In genomic region chr12:119576690-119577089, GRCm38 (mm10) we compare ENCODE assay signal across 11 mouse cellular contexts.
A peak's percentile ranks its signal among the peaks of the same experiment; 100 is the strongest.
DNase-seq lines count a peak whose midpoint lies in the region; ATAC-seq and TF ChIP-seq lines count a peak whose summit lies in the region.
"Had no signal": no experiment of that assay in that cellular context is flagged by ENCODE, and none has a peak within 500 bp of the region (broad histone marks: within the 10 kb centered on the region; RNA-seq: fewer than 3 reads in every experiment).

No protein-coding gene starts in this region.

- no peaks in the 10 kb centered on the region for H3K4me1 ChIP-seq in lung, embryonic 14.5 days (ENCODE audit: insufficient read depth)
- no peaks in the 10 kb centered on the region; the same call in 1 of the 2 replicates for H3K4me1 ChIP-seq in forebrain, embryonic 16.5 days (replicated peaks; ENCODE audit: control insufficient read depth, insufficient read depth, low read length)
- H3K4me1 ChIP-seq in midbrain, embryonic 16.5 days (ENCODE audit: control insufficient read depth, insufficient read depth, low read length): no peaks in the 10 kb centered on the region

- H3K9ac ChIP-seq in lung, embryonic 14.5 days: no peak overlapping the region
- H3K9ac ChIP-seq in forebrain, embryonic 16.5 days (replicated peaks; ENCODE audit: low read depth, low read length): no peak overlapping the region
- H3K9ac ChIP-seq in midbrain, embryonic 16.5 days (ENCODE audit: low read depth, low read length): no peak overlapping the region
- H3K9ac ChIP-seq: liver, embryonic 14.5 days had no signal

- ATAC-seq in lung, embryonic 14.5 days (ENCODE audit: insufficient read depth): peak; percentile 66; the same call in 1 of the 2 replicates
- ATAC-seq in forebrain, embryonic 16.5 days: peak; percentile 88
- peak; percentile 96 for ATAC-seq in midbrain, embryonic 16.5 days
- no peak for ATAC-seq in erythroblast, adult 5-6 weeks (replicated peaks; ENCODE audit: low FRiP score, poor library complexity, severe bottlenecking)

- 37% methylated on average over 3 of the region's 3 CpGs for WGBS in lung, embryonic 14.5 days
- 33% methylated on average over 3 of the region's 3 CpGs for WGBS in forebrain, embryonic 16.5 days
- WGBS in midbrain, embryonic 16.5 days: 35% methylated on average over 3 of the region's 3 CpGs

- H3K4me3 ChIP-seq in lung, embryonic 14.5 days (ENCODE audit: low read depth, low read length): no peak overlapping the region
- H3K4me3 ChIP-seq in forebrain, embryonic 16.5 days (replicated peaks; ENCODE audit: low read length): no peak overlapping the region
- no peak overlapping the region for H3K4me3 ChIP-seq in midbrain, embryonic 16.5 days (ENCODE audit: low read depth, low read length)

- no peaks in the 10 kb centered on the region for H3K36me3 ChIP-seq in lung, embryonic 14.5 days (ENCODE audit: insufficient read depth)
- H3K36me3 ChIP-seq in forebrain, embryonic 16.5 days (ENCODE audit: control insufficient read depth, insufficient read depth): no peaks in the 10 kb centered on the region
- H3K36me3 ChIP-seq in midbrain, embryonic 16.5 days (ENCODE audit: control insufficient read depth, insufficient read depth, low read length): no peaks in the 10 kb centered on the region
- H3K36me3 ChIP-seq: G1E had no signal

- no peak overlapping the region for H3K4me2 ChIP-seq in lung, embryonic 14.5 days
- H3K4me2 ChIP-seq in forebrain, embryonic 16.5 days (ENCODE audit: low read length): no peak overlapping the region
- H3K4me2 ChIP-seq in midbrain, embryonic 16.5 days (ENCODE audit: low read length): no peak overlapping the region

- DNase-seq in lung, embryonic 14.5 days: peak; percentile 46
- DNase-seq in lung, postnatal 10 days: no peak
- peak; percentile 43 for DNase-seq in kidney, adult 9 months
- no peak for DNase-seq in neural tube, embryonic 10.5 days (ENCODE audit: extremely low spot score, low spot score)
- DNase-seq: adrenal gland, postnatal 10 days; heart, adult 11 months had no signal

- H3K27me3 ChIP-seq in lung, embryonic 14.5 days (ENCODE audit: insufficient read depth, low read length): no peaks in the 10 kb centered on the region
- H3K27me3 ChIP-seq in forebrain, embryonic 16.5 days (replicated peaks; ENCODE audit: control insufficient read depth, insufficient read depth, low read length): no peaks in the 10 kb centered on the region
- H3K27me3 ChIP-seq in midbrain, embryonic 16.5 days (ENCODE audit: control insufficient read depth, insufficient read depth, low read depth, low read length): no peaks in the 10 kb centered on the region

- no peak for TF ChIP-seq CTCF in lung, embryonic 14.5 days (IDR thresholded peaks at IDR 0.05; ENCODE audit: low read depth)

- no peak overlapping the region for H3K27ac ChIP-seq in lung, embryonic 14.5 days (ENCODE audit: low read depth)
- no peak overlapping the region for H3K27ac ChIP-seq in forebrain, embryonic 16.5 days (ENCODE audit: low read length)
- no peak overlapping the region for H3K27ac ChIP-seq in midbrain, embryonic 16.5 days (ENCODE audit: low read length)
- H3K27ac ChIP-seq: liver, embryonic 14.5 days had no signal

- no peaks in the 10 kb centered on the region for H3K9me3 ChIP-seq in lung, embryonic 14.5 days (ENCODE audit: low read depth, low read length)
- H3K9me3 ChIP-seq in forebrain, embryonic 16.5 days (ENCODE audit: control insufficient read depth, low read length): peaks cover 1% of the 10 kb centered on the region
- H3K9me3 ChIP-seq in midbrain, embryonic 16.5 days (replicated peaks; ENCODE audit: control insufficient read depth, low read length, poor library complexity, severe bottlenecking): no peaks in the 10 kb centered on the region; the same call in 1 of the 2 replicates

Comparison
In these comparisons a context has a peak if more than half of its experiments do, and no peak if none do; other contexts are left out.
1. DNase-seq: peak in lung, embryonic 14.5 days (single experiment) and kidney, adult 9 months (single experiment); none in lung, postnatal 10 days (single experiment) and neural tube, embryonic 10.5 days (single experiment).